Mouse (Mus musculus) heart, embryonic 11.5 days (tissue): ENCODE data around the gene Slc4a5. TPM values are rescaled to one million over a fixed set of nuclear protein-coding genes. Genes with fewer than 3 reads are reported as not detected.

Experiments used
- polyA plus RNA-seq: library from polyadenylated mRNA; unstranded; fragments of >200 nt; fragmentation: Nextera tagmentation; extraction: Ambion mirVana; gene quantifications from 2 replicates; pipeline ENCODE4 v1.2.1, GENCODE M21; 2014

The Slc4a5 gene
- polyA plus RNA-seq, 1 experiment from 2014 or later, result 0.21 TPM

Other genes with a start within 250 kb of the Slc4a5 start
- 6.3 and 6.8 TPM in 2 replicates for gene Dok1, start 186.4 kb upstream of the Slc4a5 start, polyA plus RNA-seq
- 4.5 and 5.7 TPM in 2 replicates for gene Loxl3, start 185.7 kb upstream of the Slc4a5 start, polyA plus RNA-seq
- gene Aup1, start 165.3 kb upstream of the Slc4a5 start, polyA plus RNA-seq, result 99.8 and 109 TPM in 2 replicates
- 41.8 and 43.3 TPM in 2 replicates for gene Htra2, start 164.6 kb upstream of the Slc4a5 start, polyA plus RNA-seq
- gene Dqx1, start 162.0 kb upstream of the Slc4a5 start, polyA plus RNA-seq, result 0.24 and 0.30 TPM in 2 replicates
- 0.23 TPM in 1 of 2 replicates, not detected in the other for gene Tlx2, start 149.5 kb upstream of the Slc4a5 start, polyA plus RNA-seq
- gene Pcgf1, start 142.0 kb upstream of the Slc4a5 start, polyA plus RNA-seq, result 15.1 and 17.0 TPM in 2 replicates
- gene Lbx2, start 133.5 kb upstream of the Slc4a5 start, polyA plus RNA-seq, result 0.46 and 0.52 TPM in 2 replicates
- gene Ccdc142, start 118.2 kb upstream of the Slc4a5 start, polyA plus RNA-seq, result 0.97 and 2.1 TPM in 2 replicates
- gene Gm42688, start 118.2 kb upstream of the Slc4a5 start, polyA plus RNA-seq, result 1.1 and 1.2 TPM in 2 replicates
- 138 and 144 TPM in 2 replicates for gene Mrpl53, start 110.8 kb upstream of the Slc4a5 start, polyA plus RNA-seq
- gene Mogs, start 104.3 kb upstream of the Slc4a5 start, polyA plus RNA-seq, result 19.1 and 19.8 TPM in 2 replicates
- 76.0 and 87.2 TPM in 2 replicates for gene Wbp1, start 98.3 kb upstream of the Slc4a5 start, polyA plus RNA-seq
- gene Ino80b, start 94.4 kb upstream of the Slc4a5 start, polyA plus RNA-seq, result 11.1 and 12.2 TPM in 2 replicates
- 10.8 and 12.4 TPM in 2 replicates for gene Rtkn, start 84.4 kb upstream of the Slc4a5 start, polyA plus RNA-seq
- 4.5 and 6.9 TPM in 2 replicates for gene Wdr54, start 63.4 kb upstream of the Slc4a5 start, polyA plus RNA-seq
- gene 1700003E16Rik, start 63.4 kb upstream of the Slc4a5 start, polyA plus RNA-seq, result 0.14 and 0.27 TPM in 2 replicates
- 49.7 and 61.1 TPM in 2 replicates for gene Dctn1, start 53.9 kb upstream of the Slc4a5 start, polyA plus RNA-seq
- gene Mthfd2, start 106.1 kb downstream of the Slc4a5 start, polyA plus RNA-seq, result 44.5 and 45.4 TPM in 2 replicates
- 42.2 and 49.5 TPM in 2 replicates for gene Mob1a, start 106.2 kb downstream of the Slc4a5 start, polyA plus RNA-seq
- gene Bola3, start 129.3 kb downstream of the Slc4a5 start, polyA plus RNA-seq, result 279 and 280 TPM in 2 replicates
- 25.0 and 30.3 TPM in 2 replicates for gene Tet3, start 239.3 kb downstream of the Slc4a5 start, polyA plus RNA-seq